Mouse (Mus musculus) regulatory T cell (primary cell): ENCODE results near the gene Gm26661.

Experiments
- in situ Hi-C: fragments of 300-600 bp; cut with MboI, MseI; formaldehyde crosslinking; loops from one replicate; pipeline ENCODE4 v1.15.1; 2025; ENCODE audit warnings: high pct_unique_total_duplicates

Gm26661 gene

DNA sequence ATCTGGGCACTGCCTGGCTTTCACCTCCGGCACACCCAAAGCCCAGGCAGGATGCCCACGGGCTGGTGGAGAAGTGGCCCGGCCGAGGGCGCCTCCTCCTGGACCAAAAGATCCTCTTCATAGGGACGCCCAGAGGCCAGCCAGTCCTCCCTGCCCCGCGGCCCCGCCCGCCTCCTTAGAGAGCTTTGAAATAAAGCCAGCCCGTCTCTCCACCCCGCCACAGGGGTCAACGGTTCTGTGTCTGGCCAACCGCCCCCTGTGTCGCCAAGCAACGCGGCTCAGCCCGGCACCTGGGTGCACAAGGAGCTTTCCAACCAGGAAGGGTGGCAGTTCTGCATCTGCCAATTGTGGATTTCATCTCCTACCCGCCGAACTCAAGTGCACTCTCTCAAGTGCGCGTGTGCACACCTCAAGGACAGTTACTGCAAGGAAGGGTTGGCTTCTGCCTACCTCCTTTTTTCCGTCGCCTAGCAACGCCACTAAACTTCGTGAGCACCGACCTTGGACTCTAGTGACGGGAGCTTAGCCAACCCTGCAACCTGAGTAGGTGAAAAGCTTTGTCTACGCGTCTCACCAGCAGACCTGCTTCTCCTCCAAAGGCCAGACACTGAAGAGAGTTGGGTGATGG, at the start of gene Gm26661:
Gene Gm26661, plus strand, starts transcription at position 56 of the 628 bp plus-strand sequence.
- in situ Hi-C loops = no loop called here

DNA sequence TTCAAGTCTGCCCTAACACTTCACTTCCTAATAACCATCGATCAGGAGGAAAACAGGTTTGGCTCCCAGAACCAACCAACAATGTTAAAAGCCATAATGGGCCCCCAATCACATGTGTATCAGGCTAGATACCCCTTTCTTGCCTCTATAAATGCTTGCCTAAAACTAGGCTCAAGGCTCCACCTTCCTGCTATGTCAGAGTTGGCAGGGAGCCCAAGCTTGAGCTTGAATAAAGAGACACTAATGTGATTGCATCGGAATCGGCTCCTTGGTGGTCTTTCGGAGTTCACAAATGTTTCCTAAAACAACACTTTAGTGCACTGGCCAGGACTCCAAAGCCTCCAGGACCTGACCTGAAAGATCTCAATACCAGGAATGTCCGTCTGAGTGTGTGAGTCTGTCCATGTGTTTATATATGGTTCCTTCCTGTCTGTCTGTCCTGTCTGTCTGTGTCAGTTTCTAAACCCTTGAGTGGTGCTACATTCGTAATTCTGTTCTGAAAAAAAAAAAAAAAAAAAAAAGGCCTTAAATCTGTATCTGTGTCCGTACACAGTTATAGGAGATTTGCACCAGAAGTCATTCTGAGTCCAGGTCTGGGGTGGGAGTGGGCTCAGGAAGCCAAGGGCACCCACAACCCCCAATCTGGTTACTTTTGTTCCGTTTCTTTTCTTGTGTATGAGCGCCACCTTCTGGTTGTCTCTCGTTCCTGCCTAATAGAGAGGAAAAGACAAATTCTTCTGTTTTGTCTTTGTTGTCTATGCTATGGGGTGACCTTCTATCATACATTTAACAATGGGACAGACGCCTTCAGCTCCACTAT, 42.2 kb upstream of the Gm26661 start:
- in situ Hi-C loops = loop anchor here (5.0 to 25.0 kb wide), 2 partner anchors 182 to 1838 kb away; partner anchors contain the start of gene Gm3558

DNA sequence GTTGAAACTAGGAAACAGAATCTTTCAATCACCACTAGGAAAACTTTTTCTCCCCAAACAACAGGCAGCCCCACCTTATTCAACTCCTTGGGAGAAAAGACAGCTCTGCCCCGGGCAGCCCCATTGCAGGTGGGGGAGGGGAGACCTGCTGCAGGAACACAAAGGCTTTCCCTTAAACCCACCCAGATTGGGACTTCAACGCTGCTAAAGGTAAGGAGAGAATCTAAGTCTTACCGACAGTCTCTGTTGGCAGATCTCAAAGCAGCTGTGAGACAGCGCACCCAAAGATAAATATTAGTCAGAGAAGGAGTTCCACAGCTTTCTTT, 41.7 kb upstream of the Gm26661 start:
- in situ Hi-C loops = loop anchor here (5.0 to 25.0 kb wide), 2 partner anchors 182 to 1838 kb away; partner anchors contain the start of gene Gm3558

DNA sequence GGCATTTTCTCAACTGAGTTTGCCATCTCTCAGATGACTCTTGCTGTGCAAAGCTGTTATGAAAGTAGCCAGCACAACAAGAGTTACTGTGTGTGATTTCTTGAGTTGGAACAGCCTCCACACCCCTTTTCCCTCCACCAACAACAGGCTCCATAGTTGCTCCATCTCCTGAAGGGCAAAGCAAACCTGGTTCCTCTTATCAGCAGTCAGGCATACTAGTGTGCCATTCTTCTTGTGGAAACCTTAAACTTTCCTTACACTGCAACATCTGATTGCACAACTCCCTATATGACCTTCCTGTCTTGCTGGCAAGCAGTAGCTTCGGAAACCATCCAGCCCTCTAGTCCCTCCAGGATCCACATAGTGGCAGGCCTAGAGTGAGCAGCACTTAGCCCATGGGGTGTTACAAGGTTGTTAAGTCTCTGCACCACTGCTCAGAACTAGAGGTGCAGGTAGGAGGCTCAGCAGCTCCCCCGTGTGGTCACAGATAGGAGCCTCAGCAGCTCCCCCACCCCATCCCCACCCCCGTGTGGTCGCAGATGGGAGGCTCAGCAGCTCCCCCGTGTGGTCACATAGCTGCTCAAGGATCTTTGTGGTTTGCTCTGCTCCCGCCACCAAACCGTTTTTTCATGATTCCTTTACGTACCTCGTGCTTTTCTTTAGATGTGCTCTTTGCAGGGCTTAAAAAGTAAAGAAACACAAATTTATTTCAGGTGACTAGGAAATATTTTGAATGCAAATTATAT, 25.6 kb upstream of the Gm26661 start:
- in situ Hi-C loops = no loop called here

DNA sequence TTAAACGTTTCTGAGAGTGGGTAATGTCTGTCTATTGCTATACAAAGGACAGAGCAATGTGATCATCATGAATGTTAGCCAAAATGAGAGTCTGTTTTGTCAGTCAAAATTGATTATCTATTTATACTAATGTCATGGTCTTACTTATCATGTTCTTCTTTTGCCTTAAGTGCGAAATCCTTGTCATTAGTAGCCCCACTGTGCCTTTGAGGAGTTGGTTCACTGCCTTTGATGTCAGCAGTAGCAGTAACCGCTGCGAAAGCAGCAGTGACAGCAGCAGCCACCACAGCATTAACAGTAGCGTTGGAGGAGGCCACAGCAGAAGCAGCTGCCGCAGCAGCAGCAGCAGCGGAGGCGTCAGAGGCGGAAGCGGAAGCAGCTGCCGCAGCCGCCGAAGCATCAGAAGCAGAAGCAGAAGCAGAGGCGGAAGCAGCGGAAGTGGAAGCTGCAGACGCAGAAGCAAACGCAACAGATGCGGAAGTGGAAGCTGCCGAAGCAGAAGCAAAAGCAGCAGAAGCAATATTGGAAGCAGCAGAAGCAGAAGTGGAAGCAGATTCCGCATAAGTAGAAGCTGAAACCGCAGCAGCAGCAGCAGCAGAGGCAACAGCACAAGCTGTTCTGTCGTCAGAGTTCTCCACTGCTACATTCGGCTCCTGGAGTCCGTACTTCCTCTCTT, 17.5 kb upstream of the Gm26661 start:
- in situ Hi-C loops = no loop called here

DNA sequence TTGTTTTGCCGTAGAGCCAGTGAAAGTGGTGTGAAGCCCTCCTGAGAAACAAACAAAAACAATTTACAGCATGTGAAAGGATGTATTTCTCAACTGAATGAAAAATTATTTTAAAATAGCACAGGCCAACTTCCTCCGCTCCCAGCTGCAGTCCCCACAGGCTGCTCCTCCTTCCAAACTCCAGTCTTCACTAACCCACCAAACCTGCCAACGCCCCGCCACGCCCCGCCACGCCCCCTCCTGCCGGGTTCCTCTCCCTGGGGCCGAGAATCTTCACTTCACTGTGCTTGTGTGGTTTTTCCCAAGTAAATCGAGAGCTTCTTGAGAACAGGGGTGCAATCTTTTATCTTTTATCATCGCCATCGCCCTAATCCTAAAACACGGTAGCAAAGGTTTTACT, 5.3 kb upstream of the Gm26661 start:
- in situ Hi-C loops = no loop called here

DNA sequence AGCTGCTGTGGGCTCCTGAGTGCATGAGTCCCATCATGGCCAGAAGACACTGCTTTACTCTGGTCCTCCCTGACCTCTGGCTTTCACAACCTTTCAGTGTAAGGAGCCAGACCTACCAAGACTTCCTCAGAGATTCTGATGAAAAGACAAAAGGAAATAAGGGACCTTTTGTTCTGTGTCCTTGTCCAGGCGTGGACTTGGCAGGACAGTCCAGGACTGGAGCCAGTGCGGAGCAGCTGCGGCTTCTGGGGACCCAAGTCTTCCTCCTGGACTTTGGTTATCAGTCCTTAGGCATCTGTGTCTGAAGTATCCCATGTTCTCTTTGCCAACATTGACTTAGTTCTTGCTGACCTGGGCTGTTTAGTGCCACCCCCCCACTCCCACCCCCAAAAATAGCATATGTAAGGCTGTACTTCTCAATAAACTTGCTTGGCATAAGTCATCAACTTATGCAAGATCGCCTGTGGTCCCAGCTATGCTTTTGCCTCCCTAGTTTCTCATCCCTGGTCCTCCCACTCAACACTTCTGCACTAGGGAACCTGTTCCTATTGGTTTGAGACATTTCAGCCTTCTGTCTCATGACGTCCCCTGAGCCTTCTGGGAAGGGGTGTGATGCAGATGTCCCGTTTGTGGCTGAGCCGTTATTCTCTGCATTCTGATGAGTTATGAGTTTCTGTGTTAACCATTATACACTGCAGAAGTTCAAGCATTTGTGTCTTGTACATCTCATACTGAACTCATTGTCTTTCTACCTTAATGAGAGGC, 1.9 kb upstream of the Gm26661 start:
- in situ Hi-C loops = no loop called here

DNA sequence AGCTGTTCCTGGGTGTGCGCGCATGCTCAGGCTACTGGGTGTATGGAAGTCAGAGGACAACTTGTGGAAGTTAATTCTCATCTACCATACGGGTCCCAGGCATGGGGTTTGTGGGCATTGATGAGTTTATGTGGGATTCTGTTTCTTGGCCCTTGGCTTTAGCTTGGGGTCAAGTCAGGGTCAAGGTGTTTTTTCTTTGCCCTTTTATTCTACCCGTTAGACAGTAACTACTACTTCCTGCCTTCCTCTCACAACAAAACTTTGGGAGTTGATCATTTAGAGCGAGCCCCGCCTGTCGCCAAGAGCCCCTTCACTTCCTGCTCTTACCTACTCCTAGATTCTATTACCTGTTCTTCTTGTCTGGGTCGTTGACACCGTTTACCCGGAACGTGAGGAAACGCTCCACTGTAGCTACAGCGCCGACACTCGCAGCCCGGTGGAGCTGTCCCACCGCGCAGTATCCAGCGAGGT, 291 bp upstream of the Gm26661 start:
- in situ Hi-C loops = no loop called here

DNA sequence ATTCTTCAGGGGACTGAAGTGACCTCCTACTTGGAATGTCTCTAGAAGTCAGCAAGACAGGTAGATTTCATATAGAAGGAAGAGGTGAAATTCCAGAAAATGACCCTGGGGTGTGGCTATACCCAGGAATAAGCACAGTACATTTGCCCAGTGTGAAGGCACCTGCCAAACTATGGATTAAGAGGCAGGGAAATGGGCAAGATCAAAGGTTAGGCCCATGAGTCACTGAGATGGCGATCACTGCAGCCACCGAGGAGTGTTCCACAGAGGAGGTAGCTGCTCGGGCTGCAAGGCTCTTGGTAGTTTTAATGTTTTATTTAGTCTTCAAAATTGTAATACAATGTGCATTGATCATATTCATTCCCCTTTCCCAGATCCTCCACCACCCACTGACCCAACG, 4.6 kb downstream of the Gm26661 start:
- in situ Hi-C loops = no loop called here

DNA sequence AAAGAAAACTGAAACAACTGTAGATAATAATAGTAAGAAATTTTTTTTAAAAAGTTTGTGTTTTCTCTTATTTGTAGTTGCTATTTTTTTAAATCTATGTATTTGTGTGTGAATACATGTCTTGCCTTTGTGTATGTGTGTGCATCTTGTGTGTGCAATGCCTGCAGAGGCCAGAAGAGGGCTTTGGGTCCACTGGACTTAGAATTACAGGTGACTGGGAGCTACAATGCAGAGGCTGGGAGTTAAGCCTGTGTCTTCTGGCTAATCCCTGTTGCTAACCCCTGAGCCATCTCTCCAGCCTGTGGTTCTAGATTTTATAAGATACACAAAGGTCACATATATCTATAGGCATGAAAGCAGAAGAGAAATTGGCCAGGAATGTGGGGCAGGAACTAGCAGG, 9.2 kb downstream of the Gm26661 start:
- in situ Hi-C loops = no loop called here

DNA sequence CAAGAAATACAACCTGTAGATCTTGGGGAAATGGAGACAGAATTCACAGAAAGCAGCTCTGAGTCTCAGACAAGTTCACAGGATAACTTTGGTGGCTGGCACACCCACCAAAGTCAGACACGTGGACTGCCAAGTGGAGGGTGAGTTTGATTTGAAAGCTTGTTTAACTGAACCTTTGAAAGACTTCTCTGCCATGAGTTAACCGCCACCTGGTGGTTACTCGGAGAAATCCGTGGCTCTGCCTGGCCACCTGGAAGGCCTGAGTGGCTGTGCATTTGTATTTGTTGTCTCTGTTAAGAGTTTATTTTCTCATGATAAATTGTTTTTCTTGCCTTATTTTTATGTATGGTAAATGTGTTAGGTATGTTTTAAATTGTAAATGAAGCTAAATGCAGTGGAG, 10.4 kb downstream of the Gm26661 start:
- in situ Hi-C loops = no loop called here

DNA sequence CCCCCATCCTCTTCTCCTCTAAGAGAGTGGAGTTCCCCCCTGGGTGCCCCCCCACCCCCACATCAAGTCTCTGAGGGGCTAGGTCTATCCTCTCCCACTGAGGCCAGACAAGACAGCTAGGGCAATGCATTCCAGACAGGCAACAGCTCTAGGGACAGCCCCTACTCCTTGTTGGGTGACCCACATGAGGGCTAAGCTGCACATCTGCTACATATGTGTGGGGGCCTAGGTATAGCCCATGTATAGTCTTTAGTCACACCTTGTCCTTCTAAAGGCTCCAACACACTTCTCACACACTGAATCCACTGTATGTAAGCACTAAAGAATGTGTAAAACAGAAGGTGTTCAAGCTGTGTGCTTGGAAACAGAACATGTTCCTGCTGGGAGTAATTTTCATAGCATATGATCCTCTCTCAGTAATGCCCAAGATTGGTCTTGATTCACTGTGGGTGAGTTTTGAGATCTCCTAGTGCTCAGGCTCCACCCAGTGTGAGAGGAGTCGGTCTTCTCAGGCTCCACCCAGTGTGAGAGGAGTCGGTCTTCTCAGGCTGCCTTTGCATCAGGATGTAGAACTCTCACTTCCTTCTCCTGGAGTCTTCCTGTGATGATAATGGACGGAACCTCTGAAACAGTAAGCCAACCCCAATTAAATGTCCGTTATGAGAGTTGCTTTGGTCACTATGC, 12.6 kb downstream of the Gm26661 start:
- in situ Hi-C loops = no loop called here

DNA sequence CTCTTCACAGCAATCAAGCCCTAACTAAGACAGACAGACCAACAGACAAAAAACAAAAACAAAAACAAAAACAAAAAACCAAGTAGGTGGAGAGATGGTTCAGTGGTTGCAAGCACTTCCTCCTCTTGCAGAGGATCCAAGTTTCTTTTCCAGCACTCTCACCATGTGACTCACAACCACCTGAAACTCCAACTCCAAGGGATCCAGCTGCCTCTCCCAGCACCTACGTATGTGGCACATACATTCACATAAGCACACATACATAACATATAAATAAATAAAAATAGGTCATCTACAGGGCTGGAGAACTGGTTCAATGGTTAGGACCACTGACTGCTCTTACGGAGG, 13.1 kb downstream of the Gm26661 start:
- in situ Hi-C loops = no loop called here

DNA sequence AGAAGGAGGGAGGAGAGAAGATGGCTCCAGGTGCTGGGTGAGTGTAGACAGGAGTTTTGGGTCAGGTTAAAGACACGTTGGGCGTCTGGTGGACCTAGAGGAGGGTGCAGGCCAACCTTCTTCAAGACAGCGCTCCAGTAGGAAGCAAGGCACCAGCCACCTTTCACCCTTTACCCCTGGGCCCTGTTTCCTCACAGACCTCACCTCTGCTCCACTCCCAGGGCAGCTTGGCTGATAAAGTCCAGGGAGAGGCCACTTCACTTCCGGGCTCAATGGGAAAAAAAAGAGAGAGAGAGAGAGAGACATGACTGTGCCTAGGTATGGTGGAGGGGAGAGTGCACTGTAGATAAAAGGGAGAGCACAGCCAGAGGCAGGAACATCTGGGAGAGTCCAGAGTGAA, 16.3 kb downstream of the Gm26661 start:
- in situ Hi-C loops = no loop called here

DNA sequence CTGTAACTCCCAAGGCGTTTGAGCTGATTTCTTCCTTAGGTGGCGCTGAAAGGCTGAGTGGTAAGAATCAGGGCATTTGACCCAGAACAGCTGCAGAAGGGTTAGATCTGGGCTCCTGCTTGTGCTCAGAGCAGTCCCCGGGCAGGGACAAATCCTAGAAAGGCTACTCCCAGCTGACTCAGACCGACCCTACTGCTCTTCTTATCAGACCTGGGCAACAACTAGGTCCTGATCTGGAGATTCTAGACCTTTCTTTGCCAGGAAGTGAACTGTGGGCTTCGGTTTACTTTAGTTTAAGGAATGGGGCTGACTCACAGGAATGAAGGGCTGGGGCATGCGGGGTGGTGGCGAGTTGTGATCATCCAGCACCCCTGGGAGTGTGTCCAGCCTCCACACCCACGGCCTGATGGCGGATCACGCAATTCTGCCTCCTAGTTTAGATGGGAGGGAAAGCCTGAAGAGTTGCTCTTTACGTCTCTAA, 17.2 kb downstream of the Gm26661 start:
- in situ Hi-C loops = no loop called here

DNA sequence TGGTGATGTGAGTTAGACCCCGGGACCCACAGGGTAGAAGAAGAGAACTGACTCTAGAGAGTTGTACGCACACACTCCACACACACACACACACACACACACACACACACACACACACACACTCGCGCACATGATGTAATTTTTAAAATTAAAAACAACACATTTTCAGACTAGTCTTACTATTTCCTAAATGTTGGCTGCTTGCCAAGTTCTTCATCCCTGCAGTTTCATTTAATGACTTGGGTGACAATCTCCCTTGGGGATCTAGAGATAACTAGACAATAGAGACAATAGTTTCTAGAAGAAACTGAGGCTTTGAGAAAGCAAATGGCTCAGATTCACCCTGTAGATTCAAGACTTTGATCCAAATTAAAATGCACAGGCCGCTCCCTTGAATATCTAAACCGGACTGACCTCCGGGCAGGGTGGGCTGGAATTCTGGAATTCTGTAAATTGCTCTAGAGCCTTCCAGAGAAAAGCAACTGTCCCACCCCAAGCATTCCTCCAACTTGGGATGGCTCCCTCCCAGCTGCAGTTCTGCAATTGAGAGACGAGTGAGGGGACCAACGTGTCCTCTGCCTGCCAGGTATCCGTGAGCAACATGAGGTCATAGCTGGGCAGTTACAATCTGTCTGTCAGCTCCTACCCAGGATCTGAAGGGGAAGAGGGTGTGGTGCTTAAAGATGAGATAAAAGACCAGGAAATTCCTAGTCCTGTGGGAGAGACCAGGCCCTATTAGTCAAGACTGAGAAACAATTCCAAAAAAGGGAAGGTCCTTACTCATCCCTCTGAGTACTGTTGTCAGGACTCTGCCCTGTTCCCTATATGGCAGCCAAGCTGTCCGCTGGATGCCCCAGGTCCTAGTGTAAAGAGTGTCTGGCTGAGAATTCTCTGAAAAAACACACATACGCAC, 17.9 kb downstream of the Gm26661 start:
- in situ Hi-C loops = no loop called here

DNA sequence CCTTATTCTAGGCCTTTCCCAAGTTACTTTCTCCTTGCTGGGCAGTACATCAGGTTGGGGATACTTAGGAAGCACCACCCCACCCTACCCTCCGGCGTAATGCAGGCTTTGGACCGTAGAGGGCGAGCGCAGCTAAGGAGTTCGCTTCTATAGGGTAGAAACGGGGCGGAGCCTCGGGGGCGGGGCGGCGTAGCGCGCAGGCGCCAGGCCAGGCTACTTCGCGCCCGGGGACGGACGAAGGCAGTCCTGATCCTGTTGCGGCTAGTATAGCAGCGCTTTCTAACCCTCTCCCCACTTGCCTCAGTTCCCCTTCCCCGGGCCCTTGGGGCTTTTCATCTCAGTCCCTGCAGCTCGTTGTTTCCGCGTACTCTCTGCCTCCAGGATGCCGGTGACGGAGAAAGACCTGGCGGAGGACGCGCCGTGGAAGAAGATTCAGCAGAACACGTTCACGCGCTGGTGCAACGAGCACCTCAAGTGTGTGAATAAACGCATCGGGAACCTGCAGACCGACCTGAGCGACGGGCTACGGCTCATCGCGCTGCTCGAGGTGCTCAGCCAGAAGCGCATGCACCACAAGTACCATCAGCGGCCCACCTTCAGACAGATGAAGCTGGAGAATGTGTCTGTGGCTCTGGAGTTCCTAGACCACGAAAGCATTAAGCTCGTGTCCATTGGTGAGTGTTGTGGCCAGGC, 26.5 kb downstream of the Gm26661 start, which contains the start of gene Flnb:
Gene Flnb, plus strand, starts transcription at position 188 of the 693 bp plus-strand sequence.
- in situ Hi-C loops = loop anchor here (5.0 kb wide), 2 partner anchors 129 to 349 kb away; no protein-coding TSS in a partner anchor

DNA sequence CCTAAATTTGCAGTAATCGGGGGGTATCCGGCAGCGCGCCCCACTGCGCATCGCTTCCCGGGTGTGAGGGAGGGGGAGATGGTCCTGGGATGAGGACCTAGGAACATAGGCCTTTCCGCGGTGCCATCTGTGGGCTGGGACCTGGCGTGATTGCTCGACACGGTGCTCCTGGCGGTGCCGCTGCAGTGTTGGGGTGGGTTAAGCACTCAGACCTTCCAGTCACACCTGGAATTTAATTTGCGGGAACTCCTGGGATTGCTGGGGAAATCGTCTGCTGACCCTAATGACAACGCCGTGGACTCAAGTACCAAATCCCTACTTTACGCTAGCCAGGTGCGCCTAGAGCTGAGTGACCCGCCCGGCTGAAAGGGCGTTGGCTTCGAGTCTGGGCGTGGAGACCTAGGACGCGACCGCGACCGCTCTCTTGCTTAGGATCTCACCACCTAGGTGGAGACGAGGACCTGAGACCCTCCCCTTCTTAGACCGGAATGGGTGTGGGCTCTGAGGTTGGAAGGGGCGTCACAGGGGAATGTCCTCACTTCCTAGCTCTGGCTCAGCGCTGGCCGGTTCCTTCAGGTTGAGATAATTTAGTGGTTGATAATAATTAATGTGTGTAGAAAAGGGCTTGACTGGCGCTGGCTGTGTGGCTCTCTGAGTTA, 27.2 kb downstream of the Gm26661 start:
- in situ Hi-C loops = loop anchor here (5.0 kb wide), 2 partner anchors 129 to 349 kb away; no protein-coding TSS in a partner anchor
